Mouse (Mus musculus) forebrain, embryonic 16.5 days (tissue): ENCODE data around the gene Ptk7. TPM values are rescaled to one million over a fixed set of nuclear protein-coding genes. Genes with fewer than 3 reads are reported as not detected.

Source experiments
- ATAC-seq: fragments of 200-750 bp; cut with Nextera tagmentation; 2 replicates; pipeline ENCODE4 v1.8.0; 2017; ENCODE audit warnings: mild to moderate bottlenecking, moderate library complexity
- H3K27ac ChIP-seq: fragments of 300-500 bp; sonication (generic); 2 replicates; pipeline ENCODE4 v1.5.1; 2014; ENCODE audit warnings: low read length, control low read depth
- H3K27me3 ChIP-seq: fragments of 300-500 bp; sonication (generic); replicated peaks from 2 replicates; pipeline ENCODE4 v1.6.1; 2014; ENCODE audit warnings: low read length; ENCODE audit not compliant: control insufficient read depth, insufficient read depth
- H3K36me3 ChIP-seq: fragments of 300-500 bp; sonication (generic); 2 replicates; pipeline ENCODE4 v1.6.1; 2014; ENCODE audit not compliant: control insufficient read depth, insufficient read depth
- H3K4me1 ChIP-seq: fragments of 300-500 bp; sonication (generic); replicated peaks from 2 replicates; pipeline ENCODE4 v1.6.1; 2014; ENCODE audit warnings: low read length; ENCODE audit not compliant: control insufficient read depth, insufficient read depth
- H3K4me2 ChIP-seq: fragments of 300-500 bp; sonication (generic); 2 replicates; pipeline ENCODE4 v1.6.1; 2014; ENCODE audit warnings: mild to moderate bottlenecking, low read length, control low read depth
- H3K4me3 ChIP-seq: fragments of 300-500 bp; sonication (generic); replicated peaks from 2 replicates; pipeline ENCODE4 v1.5.1; 2014; ENCODE audit warnings: mild to moderate bottlenecking, low read length, control low read depth
- H3K9ac ChIP-seq: fragments of 300-500 bp; sonication (generic); replicated peaks from 2 replicates; pipeline ENCODE4 v1.6.1; 2014; ENCODE audit warnings: low read depth, low read length, control low read depth
- H3K9me3 ChIP-seq: fragments of 300-500 bp; sonication (generic); 2 replicates; pipeline ENCODE4 v1.6.1; 2016; ENCODE audit warnings: low read length; ENCODE audit not compliant: control insufficient read depth
- WGBS: fragments of 180-500 bp; shearing (Covaris S2); extraction: QIAGEN DNeasy Blood & Tissue Kit; methylation state at CpG from one replicate; pipeline ENCODE4 v1.1.7; 2014; 5-methylcytosine and 5-hydroxymethylcytosine counted together
- polyA plus RNA-seq: library from polyadenylated mRNA; unstranded; fragments of >200 nt; fragmentation: Nextera tagmentation; extraction: Ambion mirVana; gene quantifications from 2 replicates; pipeline ENCODE4 v1.2.1, GENCODE M21; 2015

The Ptk7 gene
- polyA plus RNA-seq = 33.9 and 36.5 TPM in 2 replicates

DNA sequence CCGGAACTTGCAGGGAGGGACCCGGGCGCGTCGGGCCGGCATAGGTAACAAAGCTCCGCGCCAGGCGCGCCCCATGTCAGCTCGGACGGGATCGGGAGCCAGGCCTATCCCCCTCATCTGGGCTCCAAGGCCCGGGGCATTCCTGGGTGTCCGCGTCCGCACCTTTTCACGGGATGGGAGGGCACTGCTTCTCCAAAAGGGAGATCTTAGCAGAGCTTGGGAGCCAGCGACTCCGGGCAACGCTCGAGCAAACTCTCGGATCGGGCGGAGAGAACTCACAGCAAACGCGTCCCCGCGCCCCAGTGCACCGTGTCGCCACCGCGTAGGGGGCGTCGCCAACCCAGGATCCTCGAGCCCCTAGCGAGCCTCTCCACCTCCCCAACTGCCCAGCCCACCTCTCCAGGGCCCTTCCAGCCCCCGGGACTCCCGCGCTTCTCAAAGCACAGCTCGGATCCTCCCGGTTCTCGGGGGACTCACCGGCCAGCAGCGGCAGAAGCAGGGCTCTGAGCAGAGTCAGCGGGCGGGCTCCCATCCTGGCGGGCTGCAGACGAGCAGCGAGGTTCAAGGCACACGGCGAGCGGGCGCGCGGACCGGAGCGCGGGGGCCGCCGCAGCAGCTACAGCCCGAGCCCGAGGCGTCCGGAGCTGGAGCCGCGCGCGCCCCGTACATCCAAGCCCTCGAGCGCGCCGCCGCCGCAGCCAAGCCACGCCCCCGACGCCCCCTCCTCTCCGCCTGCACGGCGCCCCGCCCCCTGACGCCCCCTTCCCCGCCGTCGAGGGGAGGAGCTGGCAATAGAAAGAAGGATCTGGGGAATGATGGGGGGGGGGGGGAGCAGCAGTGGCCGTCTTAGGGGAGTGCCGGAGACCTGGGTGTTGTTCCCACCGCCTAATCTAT is at the start of gene Ptk7:
Gene Ptk7, minus strand, starts transcription at position 714 of the 894 bp plus-strand sequence.
- Histone ChIP-seq H3K4me3 (peak within 1 kb of the TSS; percentile 93), H3K4me2 (peak within 1 kb of the TSS; percentile 80), H3K9ac (peak within 1 kb of the TSS; percentile 95), H3K9me3 (no peaks in the 10 kb centered on the region), H3K27me3 (no peaks in the 10 kb centered on the region), H3K4me1 (peaks cover 36% of the 10 kb centered on the region), H3K36me3 (no peaks in the 10 kb centered on the region), H3K27ac (peak within 1 kb of the TSS; percentile 90)
- WGBS = under 1% methylated on average over 57 of the region's 90 CpGs
- ATAC-seq = peak; percentile 80

DNA sequence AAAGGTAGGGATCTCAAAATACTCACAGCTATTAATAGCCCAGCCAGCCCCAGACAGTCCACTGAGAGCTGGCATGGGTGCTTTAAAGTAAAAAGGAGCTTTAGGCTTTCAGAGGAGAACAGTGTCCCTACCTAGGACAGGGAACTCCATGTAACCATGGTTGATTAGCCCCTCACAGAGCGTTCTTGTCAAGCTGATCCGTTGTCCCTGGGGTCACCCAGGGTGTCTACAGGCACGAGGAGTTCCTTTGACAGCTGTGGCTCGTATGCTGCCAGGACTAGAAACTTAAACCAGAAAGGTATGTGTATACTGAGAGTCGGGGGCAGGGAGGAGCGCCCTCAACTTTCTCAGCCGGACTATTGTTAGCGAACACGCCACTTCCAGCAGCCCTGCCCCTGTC is 49.6 kb upstream of the Ptk7 start:
- Histone ChIP-seq H3K9ac (0 out of 2 replicates have a peak overlapping the region, but pooled peaks have one; percentile 65), H3K9me3 (no peaks in the 10 kb centered on the region), H3K27ac (no peak overlapping the region), H3K4me1 (peaks cover 33% of the 10 kb centered on the region), H3K27me3 (no peaks in the 10 kb centered on the region), H3K36me3 (peaks cover 12% of the 10 kb centered on the region), H3K4me2 (peak overlapping the region; percentile 81; the same call in 1 of the 2 replicates), H3K4me3 (no peak overlapping the region)
- 68% methylated on average over 9 of the region's 9 CpGs for WGBS
- ATAC-seq = no peak

DNA sequence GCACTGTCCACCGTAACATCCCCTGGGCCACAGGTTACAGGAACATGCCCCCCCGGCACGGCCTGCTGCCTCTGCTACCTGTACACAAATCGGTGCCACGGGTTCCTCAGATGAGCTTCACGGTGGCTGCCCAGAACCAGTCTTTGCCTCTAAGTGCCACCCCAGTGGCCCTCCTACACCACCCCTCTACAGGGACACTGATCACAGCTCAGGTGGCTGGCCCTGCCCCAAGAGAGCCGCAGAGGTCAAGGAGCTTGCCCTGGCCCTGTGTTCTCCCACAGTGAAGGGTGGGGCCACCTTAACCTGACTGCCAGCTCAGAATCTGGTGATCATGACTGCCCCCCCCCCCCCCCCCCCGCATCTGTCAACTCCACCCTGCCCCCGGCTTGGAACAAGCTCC is 49.1 kb upstream of the Ptk7 start, which contains the start of gene Mea1:
Gene Mea1, plus strand, starts transcription at position 378 of the 400 bp plus-strand sequence.
- Histone ChIP-seq H3K4me2 (peak within 1 kb of the TSS; percentile 81), H3K27ac (no peak within 1 kb of the TSS), H3K4me3 (peak within 1 kb of the TSS; percentile 72), H3K27me3 (no peaks in the 10 kb centered on the region), H3K9me3 (no peaks in the 10 kb centered on the region), H3K4me1 (peaks cover 36% of the 10 kb centered on the region), H3K36me3 (peaks cover 10% of the 10 kb centered on the region), H3K9ac (peak within 1 kb of the TSS; percentile 65)
- ATAC-seq = no peak
- 86% methylated on average over 7 of the region's 9 CpGs for WGBS

DNA sequence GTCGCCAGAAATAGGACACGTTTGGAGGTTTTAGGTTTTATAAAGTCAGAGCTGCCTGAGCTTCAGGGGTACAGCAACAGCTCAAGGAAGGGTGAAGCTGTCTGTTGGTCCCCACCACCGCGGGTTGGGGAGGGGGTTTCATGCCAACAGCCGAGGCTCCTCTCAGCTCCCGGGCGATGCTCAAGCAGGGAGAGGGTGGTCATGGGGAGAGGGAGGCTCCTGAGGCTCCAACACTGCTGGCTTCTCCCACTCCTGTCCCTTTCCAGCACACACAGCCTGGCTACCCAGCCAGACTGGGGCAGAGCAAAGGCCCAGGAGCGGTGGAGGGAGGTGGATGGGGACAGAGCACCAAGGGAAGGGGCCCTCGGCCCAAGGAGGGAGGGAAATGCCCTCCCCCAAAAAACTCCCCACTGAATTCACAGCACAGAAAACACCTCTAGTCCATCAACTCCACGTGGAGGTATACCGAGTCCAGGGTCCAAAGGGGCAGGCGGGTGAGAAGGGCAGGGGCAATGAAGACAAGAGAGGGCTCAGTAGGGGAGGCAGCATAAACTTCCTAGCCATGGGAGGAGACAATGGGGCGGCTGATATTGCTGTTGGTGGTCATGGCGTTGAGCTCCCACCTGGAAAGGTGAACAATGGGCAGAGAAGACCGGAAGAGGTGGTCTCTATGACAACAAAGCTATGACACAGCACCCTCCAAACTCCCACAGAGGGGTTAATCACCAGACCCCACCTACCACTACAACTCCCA is 45.4 kb upstream of the Ptk7 start:
- no peaks in the 10 kb centered on the region for H3K27me3 ChIP-seq
- peaks cover 29% of the 10 kb centered on the region for H3K4me1 ChIP-seq
- ATAC-seq = peak; percentile 57
- H3K4me2 ChIP-seq = peak overlapping the region; percentile 95
- peak overlapping the region; percentile 75 for H3K27ac ChIP-seq
- peaks cover 14% of the 10 kb centered on the region for H3K36me3 ChIP-seq
- no peaks in the 10 kb centered on the region for H3K9me3 ChIP-seq
- peak overlapping the region; percentile 96 for H3K4me3 ChIP-seq
- WGBS = 19% methylated on average over 15 of the region's 15 CpGs
- H3K9ac ChIP-seq = no peak overlapping the region; the same call in none of the 2 replicates

DNA sequence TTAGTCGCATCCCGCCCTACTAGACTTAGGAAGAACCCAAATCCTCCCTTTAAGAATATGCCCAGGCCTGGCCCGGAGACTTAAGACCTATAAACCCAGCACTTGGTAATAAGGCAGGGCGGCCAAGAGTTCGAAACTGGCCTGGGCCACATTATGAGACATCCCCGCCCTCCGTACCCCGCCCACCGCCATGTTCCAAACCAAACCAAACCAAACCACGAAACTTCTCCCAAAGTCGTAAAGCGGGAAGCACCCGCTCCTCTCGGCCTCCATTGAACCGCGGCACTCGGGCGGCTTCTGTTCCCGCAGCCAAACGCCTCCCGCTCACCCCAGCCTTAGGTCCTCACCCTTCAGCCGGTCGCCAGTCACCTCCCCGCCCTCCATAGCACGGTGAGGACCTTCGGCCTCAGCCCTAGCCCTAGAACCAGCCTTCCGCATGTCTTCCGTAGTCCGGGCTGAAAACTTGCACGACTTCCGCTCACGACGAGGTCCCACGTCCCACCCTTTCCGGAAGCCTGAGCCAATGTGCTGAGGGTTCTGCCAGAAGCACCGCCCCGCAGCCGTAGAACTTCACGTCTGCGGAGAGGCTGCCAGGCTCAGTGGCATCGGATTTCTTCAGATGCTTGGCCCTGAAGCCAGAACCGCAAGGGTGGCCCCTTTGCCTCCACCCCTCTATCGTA is 44.7 kb upstream of the Ptk7 start, which contains the start of gene Rrp36:
Gene Rrp36, minus strand, starts transcription at position 503 of the 680 bp plus-strand sequence.
- Histone ChIP-seq H3K9ac (peak within 1 kb of the TSS; percentile 72), H3K4me1 (peaks cover 21% of the 10 kb centered on the region), H3K36me3 (peaks cover 20% of the 10 kb centered on the region), H3K4me2 (peak within 1 kb of the TSS; percentile 95), H3K4me3 (peak within 1 kb of the TSS; percentile 96), H3K27me3 (no peaks in the 10 kb centered on the region), H3K27ac (peak within 1 kb of the TSS; percentile 75), H3K9me3 (no peaks in the 10 kb centered on the region)
- WGBS = under 1% methylated on average over 43 of the region's 43 CpGs
- ATAC-seq = peak; percentile 95

DNA sequence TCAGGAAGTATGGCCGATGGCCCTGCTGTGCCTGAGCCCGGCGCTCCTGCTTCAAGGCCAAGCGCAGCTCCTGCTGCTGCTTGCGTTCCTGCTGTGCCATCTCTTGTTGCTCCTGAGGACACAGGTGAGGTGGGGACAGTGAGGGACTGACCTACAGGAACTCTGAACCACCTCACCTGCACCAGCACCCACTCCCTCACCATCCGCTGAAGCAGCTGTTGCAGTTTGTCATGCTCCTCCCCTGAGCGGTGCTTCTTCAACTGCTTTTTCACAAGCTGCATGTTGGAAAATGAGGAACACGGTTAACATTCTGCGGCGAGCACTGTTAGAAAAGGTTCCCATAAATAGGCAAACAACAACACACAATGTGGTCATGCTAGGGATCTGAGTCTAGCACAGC is 40.6 kb upstream of the Ptk7 start:
- H3K9me3 ChIP-seq = no peaks in the 10 kb centered on the region
- H3K4me3 ChIP-seq = no peak overlapping the region
- H3K4me2 ChIP-seq = no peak overlapping the region
- no peaks in the 10 kb centered on the region for H3K27me3 ChIP-seq
- ATAC-seq = no peak
- 96% methylated on average over 10 of the region's 10 CpGs for WGBS
- H3K4me1 ChIP-seq = peaks cover 14% of the 10 kb centered on the region
- no peak overlapping the region for H3K27ac ChIP-seq
- H3K36me3 ChIP-seq = peaks cover 17% of the 10 kb centered on the region; the same call in 1 of the 2 replicates
- H3K9ac ChIP-seq = no peak overlapping the region

DNA sequence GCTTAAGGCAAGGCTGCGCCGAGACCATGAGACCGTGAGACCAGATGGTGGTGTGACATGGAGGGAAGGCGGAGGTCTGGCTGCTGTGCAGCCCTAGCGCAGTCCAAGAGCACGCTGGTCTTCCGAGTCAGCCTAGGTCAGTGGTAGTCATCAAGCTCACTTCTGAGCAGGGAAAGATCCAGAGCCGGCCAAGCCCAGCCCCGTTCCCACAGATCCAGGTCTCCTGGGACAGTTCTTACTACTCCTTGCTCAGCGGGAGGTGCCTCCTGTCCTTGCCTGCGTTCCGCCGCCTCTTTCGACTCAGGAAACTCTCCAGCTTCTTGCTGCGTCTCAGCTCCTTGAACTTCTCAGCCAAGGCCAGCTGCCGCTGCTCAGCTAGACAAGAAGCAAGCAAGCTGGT is 38.4 kb upstream of the Ptk7 start:
- Histone ChIP-seq H3K9me3 (no peaks in the 10 kb centered on the region), H3K9ac (no peak overlapping the region), H3K27me3 (no peaks in the 10 kb centered on the region), H3K4me1 (no peaks in the 10 kb centered on the region), H3K27ac (no peak overlapping the region), H3K36me3 (peaks cover 31% of the 10 kb centered on the region), H3K4me2 (no peak overlapping the region), H3K4me3 (no peak overlapping the region)
- ATAC-seq = no peak
- 92% methylated on average over 16 of the region's 16 CpGs for WGBS

DNA sequence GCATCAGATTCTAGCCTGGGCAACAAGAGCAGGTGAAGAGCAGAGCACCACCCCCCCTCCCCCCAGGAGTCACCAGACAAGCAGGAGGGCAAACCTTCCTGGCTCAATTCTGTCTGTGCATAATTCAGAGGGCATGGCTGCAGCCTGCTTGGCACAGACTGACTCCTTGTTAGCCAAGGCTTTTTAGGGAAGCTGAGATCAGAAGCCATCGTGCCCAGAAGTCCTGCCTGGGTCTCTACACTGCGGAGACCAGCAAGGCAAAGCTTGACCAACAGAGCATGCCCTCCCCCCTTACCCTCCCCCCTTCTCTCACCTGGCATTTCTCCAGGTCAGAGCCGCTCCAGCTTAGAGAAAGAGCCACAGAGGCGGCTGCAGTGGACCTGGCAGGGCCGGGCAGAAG is 33.4 kb upstream of the Ptk7 start:
- H3K27ac ChIP-seq = no peak overlapping the region
- no peak overlapping the region for H3K9ac ChIP-seq
- H3K4me3 ChIP-seq = no peak overlapping the region
- no peak for ATAC-seq
- H3K4me2 ChIP-seq = no peak overlapping the region
- H3K36me3 ChIP-seq = peaks cover 34% of the 10 kb centered on the region
- WGBS = 86% methylated on average over 5 of the region's 5 CpGs
- H3K27me3 ChIP-seq = no peaks in the 10 kb centered on the region
- no peaks in the 10 kb centered on the region for H3K9me3 ChIP-seq
- H3K4me1 ChIP-seq = no peaks in the 10 kb centered on the region
